Mouse (Mus musculus) limb, embryonic 11.5 days (tissue): ENCODE data around the gene Mef2b. TPM values are rescaled to one million over a fixed set of nuclear protein-coding genes. Genes with fewer than 3 reads are reported as not detected.

Experiments
- ATAC-seq: fragments of 200-750 bp; cut with Nextera tagmentation; 2 replicates; pipeline ENCODE4 v1.8.0; 2017; ENCODE audit warnings: low read depth; ENCODE audit not compliant: insufficient number of reproducible peaks, low FRiP score, low TSS enrichment
- DNase-seq: peaks from one replicate; pipeline ENCODE4 v3.0.0-alpha.2; 2015; ENCODE audit warnings: low spot score
- H3K27ac ChIP-seq: fragments of 300-500 bp; sonication (generic); replicated peaks from 2 replicates; pipeline ENCODE4 v1.5.1; 2014; ENCODE audit warnings: low read depth, mild to moderate bottlenecking, low read length
- H3K27me3 ChIP-seq: fragments of 300-500 bp; sonication (generic); 2 replicates; pipeline ENCODE4 v1.6.1; 2014; ENCODE audit warnings: mild to moderate bottlenecking, low read length, mixed read lengths; ENCODE audit not compliant: control insufficient read depth, insufficient read depth
- H3K36me3 ChIP-seq: fragments of 300-500 bp; sonication (generic); 2 replicates; pipeline ENCODE4 v1.6.1; 2014; ENCODE audit warnings: mild to moderate bottlenecking, low read length, moderate library complexity, mixed read lengths; ENCODE audit not compliant: control insufficient read depth, insufficient read depth
- H3K4me1 ChIP-seq: fragments of 300-500 bp; sonication (generic); 2 replicates; pipeline ENCODE4 v1.6.1; 2014; ENCODE audit warnings: low read length, mixed read lengths; ENCODE audit not compliant: control insufficient read depth, insufficient read depth
- H3K4me2 ChIP-seq: fragments of 300-500 bp; sonication (generic); 2 replicates; pipeline ENCODE4 v1.6.1; 2014; ENCODE audit warnings: low read depth, mild to moderate bottlenecking, moderate library complexity; ENCODE audit not compliant: severe bottlenecking
- H3K4me3 ChIP-seq: fragments of 300-500 bp; sonication (generic); 2 replicates; pipeline ENCODE4 v1.5.1; 2014; ENCODE audit warnings: low read depth, low read length
- H3K9ac ChIP-seq: fragments of 300-500 bp; sonication (generic); 2 replicates; pipeline ENCODE4 v1.6.1; 2014; ENCODE audit warnings: mild to moderate bottlenecking, low read length
- H3K9me3 ChIP-seq: fragments of 300-500 bp; sonication (generic); 2 replicates; pipeline ENCODE4 v1.6.1; 2016; ENCODE audit warnings: low read length; ENCODE audit not compliant: control insufficient read depth
- WGBS: fragments of 180-500 bp; shearing (Covaris S2); extraction: QIAGEN DNeasy Blood & Tissue Kit; methylation state at CpG from one replicate; pipeline ENCODE4 v1.1.7; 2014; 5-methylcytosine and 5-hydroxymethylcytosine counted together
- polyA plus RNA-seq: library from polyadenylated mRNA; unstranded; fragments of >200 nt; fragmentation: Nextera tagmentation; extraction: Ambion mirVana; gene quantifications from 2 replicates; pipeline ENCODE4 v1.2.1, GENCODE M21; 2014

Gene Mef2b
- polyA plus RNA-seq, 1 experiment from 2014 or later = 0.40 TPM

- ATAC-seq = no peak
- no peak for DNase-seq
- no peak overlapping the region for H3K9ac ChIP-seq
Observed at GRCm38 (mm10) chr8:70128435-70128834, 11.1 kb upstream of the Mef2b start.

GRCm38 (mm10) chr8:70129309-70129952 lies 10.1 kb upstream of the Mef2b start:
- no peak for ATAC-seq
- Histone ChIP-seq H3K4me1 (0 out of 2 replicates have a peak, but pooled peaks cover 3% of the 10 kb centered on the region), H3K9ac (no peak overlapping the region; the same call in 1 of the 2 replicates), H3K27ac (no peak overlapping the region), H3K36me3 (peaks cover 8% of the 10 kb centered on the region; the same call in 1 of the 2 replicates), H3K27me3 (no peaks in the 10 kb centered on the region), H3K4me3 (no peak overlapping the region), H3K4me2 (no peak overlapping the region), H3K9me3 (no peaks in the 10 kb centered on the region)
- no peak for DNase-seq
- WGBS = 78% methylated on average over 9 of the region's 9 CpGs

More at GRCm38 (mm10) chr8:70128435-70128834, 11.1 kb upstream of the Mef2b start:
- no peak overlapping the region for H3K4me2 ChIP-seq
- H3K27ac ChIP-seq = no peak overlapping the region
- no peak overlapping the region for H3K4me3 ChIP-seq
- no peaks in the 10 kb centered on the region for H3K27me3 ChIP-seq
- H3K36me3 ChIP-seq = peaks cover 2% of the 10 kb centered on the region; the same call in 1 of the 2 replicates
- H3K9me3 ChIP-seq = no peaks in the 10 kb centered on the region
- 78% methylated on average over 3 of the region's 3 CpGs for WGBS
- H3K4me1 ChIP-seq = 0 out of 2 replicates have a peak, but pooled peaks cover 3% of the 10 kb centered on the region

DNA sequence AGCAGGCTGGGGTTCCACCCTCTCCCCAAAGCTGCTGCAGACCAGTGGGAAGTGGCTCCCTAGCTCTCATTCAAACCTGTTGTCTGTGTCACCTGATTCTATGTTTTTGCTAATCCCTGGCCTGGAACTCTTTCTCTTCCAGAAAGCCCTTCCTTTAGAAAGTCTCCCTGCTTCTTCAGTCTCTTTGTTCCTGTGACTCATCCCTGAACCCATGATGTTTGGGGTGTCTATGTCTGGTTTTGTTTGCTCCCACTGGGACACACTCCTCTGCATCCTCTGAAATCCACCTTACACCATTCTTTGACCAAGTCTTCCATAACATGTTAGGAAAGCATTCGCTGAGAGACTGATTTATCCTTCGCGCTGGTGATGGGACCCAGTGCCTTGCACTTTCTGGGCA lies 9.4 kb upstream of the Mef2b start:
- H3K4me3 ChIP-seq = no peak overlapping the region
- H3K36me3 ChIP-seq = peaks cover 8% of the 10 kb centered on the region; the same call in 1 of the 2 replicates
- DNase-seq (no peak), ATAC-seq (no peak)
- H3K4me1 ChIP-seq = 0 out of 2 replicates have a peak, but pooled peaks cover 3% of the 10 kb centered on the region
- H3K27ac ChIP-seq = no peak overlapping the region
- no peaks in the 10 kb centered on the region for H3K9me3 ChIP-seq
- H3K27me3 ChIP-seq = no peaks in the 10 kb centered on the region
- 87% methylated on average over 3 of the region's 3 CpGs for WGBS
- H3K9ac ChIP-seq = no peak overlapping the region; the same call in 1 of the 2 replicates
- no peak overlapping the region for H3K4me2 ChIP-seq

DNA sequence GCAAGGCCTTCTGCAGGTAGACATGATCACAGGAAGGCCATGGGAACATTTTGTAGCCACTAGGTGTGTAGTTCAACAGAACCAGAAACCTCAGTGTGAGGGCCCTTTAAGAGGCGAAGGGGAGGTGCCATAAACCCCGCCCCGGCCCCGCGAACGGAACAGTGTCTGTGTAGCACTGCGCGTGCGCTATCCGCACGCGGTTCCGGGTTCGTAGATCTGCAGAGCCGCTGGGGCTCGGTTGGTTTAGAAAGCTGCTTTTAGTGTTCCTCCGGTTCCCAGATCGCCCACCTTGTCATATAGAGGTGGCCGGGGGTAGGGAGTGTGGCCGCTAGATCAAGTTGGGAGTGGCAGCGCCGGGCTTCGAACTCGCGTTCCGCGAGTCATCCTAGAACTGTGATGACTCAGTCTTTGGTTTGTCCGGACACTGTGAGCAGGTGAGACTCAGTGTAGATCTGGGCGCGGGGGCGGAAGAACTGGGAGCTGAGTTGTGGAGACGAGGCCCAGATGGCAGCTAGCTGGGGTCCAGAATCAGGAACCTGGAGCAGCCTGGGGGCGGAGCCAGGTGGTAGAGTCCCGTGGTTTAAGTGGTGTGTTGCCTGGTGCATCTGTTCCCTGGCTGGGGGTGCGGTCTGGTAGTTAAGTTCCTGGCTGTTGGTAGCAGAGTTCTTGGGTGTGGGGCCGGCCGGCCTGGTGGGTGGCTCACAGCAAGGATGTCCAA lies 8.2 kb upstream of the Mef2b start, which contains the start of gene Nr2c2ap:
Gene Nr2c2ap (plus strand): TSS at position 168 of the 718 bp plus-strand sequence.
- H3K4me3 ChIP-seq = peak within 1 kb of the TSS; percentile 59
- 0 out of 2 replicates have a peak, but pooled peaks cover 3% of the 10 kb centered on the region for H3K4me1 ChIP-seq
- H3K27ac ChIP-seq = no peak within 1 kb of the TSS
- WGBS = 1% methylated on average over 37 of the region's 37 CpGs
- no peaks in the 10 kb centered on the region for H3K9me3 ChIP-seq
- H3K9ac ChIP-seq = peak within 1 kb of the TSS; percentile 65
- peaks cover 8% of the 10 kb centered on the region; the same call in 1 of the 2 replicates for H3K36me3 ChIP-seq
- H3K4me2 ChIP-seq = peak within 1 kb of the TSS; percentile 68
- DNase-seq (peak; percentile 83), ATAC-seq (peak; percentile 74)
- no peaks in the 10 kb centered on the region for H3K27me3 ChIP-seq

GRCm38 (mm10) chr8:70134086-70134485 lies 5.4 kb upstream of the Mef2b start:
- DNase-seq = no peak
- WGBS = 96% methylated on average over 5 of the region's 5 CpGs
- ATAC-seq = no peak
- Histone ChIP-seq H3K4me3 (no peak overlapping the region), H3K36me3 (peaks cover 8% of the 10 kb centered on the region; the same call in 1 of the 2 replicates), H3K4me1 (peaks cover 10% of the 10 kb centered on the region; the same call in 1 of the 2 replicates), H3K27ac (no peak overlapping the region), H3K9ac (no peak overlapping the region), H3K9me3 (no peaks in the 10 kb centered on the region), H3K4me2 (no peak overlapping the region), H3K27me3 (no peaks in the 10 kb centered on the region)

- 95% methylated on average over 9 of the region's 9 CpGs for WGBS
- H3K27ac ChIP-seq = no peak overlapping the region
- H3K36me3 ChIP-seq = peaks cover 8% of the 10 kb centered on the region; the same call in 1 of the 2 replicates
- H3K9ac ChIP-seq = no peak overlapping the region
- H3K9me3 ChIP-seq = no peaks in the 10 kb centered on the region
- ATAC-seq (no peak), DNase-seq (no peak)
- H3K27me3 ChIP-seq = no peaks in the 10 kb centered on the region
- H3K4me1 ChIP-seq = peaks cover 10% of the 10 kb centered on the region
- H3K4me2 ChIP-seq = no peak overlapping the region
- H3K4me3 ChIP-seq = no peak overlapping the region
Observed at GRCm38 (mm10) chr8:70134931-70135330, 4.6 kb upstream of the Mef2b start.

GRCm38 (mm10) chr8:70136591-70136990 lies 2.9 kb upstream of the Mef2b start:
- 83% methylated on average over 4 of the region's 4 CpGs for WGBS
- DNase-seq (no peak), ATAC-seq (no peak)
- Histone ChIP-seq H3K36me3 (peaks cover 8% of the 10 kb centered on the region; the same call in 1 of the 2 replicates), H3K9ac (no peak overlapping the region), H3K27me3 (no peaks in the 10 kb centered on the region), H3K4me1 (peaks cover 15% of the 10 kb centered on the region), H3K4me2 (no peak overlapping the region), H3K27ac (no peak overlapping the region), H3K4me3 (no peak overlapping the region), H3K9me3 (no peaks in the 10 kb centered on the region)

GRCm38 (mm10) chr8:70137890-70138289 lies 1.6 kb upstream of the Mef2b start:
- ATAC-seq = no peak
- Histone ChIP-seq H3K9ac (no peak overlapping the region), H3K4me1 (peaks cover 13% of the 10 kb centered on the region), H3K27ac (no peak overlapping the region), H3K4me3 (peak overlapping the region; percentile 75; the same call in 1 of the 2 replicates), H3K4me2 (peak overlapping the region; percentile 60), H3K9me3 (no peaks in the 10 kb centered on the region), H3K27me3 (no peaks in the 10 kb centered on the region), H3K36me3 (peaks cover 8% of the 10 kb centered on the region)
- 83% methylated on average over 4 of the region's 4 CpGs for WGBS
- no peak for DNase-seq
